Mouse (Mus musculus): ENCODE results near the gene Pspn.

GRCm38 (mm10) chr17:57020960-57021359 is 21.1 kb upstream of the Pspn start:
- TF ChIP-seq CTCF (IDR thresholded peaks at IDR 0.05; ENCODE audit: extremely low read depth, insufficient read depth, insufficient read length, insufficient replicate concordance) = no peak
- no peak for TF ChIP-seq POLR2A (IDR thresholded peaks at IDR 0.05; ENCODE audit: low read depth, low read length)

Measured in spleen, adult 2 months (tissue).